Mouse (Mus musculus) embryonic facial prominence, embryonic 11.5 days (tissue): Measurements from ENCODE around the gene Hoxb9. TPM values are rescaled to one million over a fixed set of nuclear protein-coding genes. Genes with fewer than 3 reads are reported as not detected.

Experiments
- ATAC-seq: fragments of 200-750 bp; cut with Nextera tagmentation; replicated peaks from 2 replicates; pipeline ENCODE4 v1.8.0; 2017; ENCODE audit warnings: low read depth; ENCODE audit not compliant: insufficient number of reproducible peaks, low FRiP score, low TSS enrichment
- DNase-seq: peaks from one replicate; pipeline ENCODE4 v3.0.0-alpha.2; 2015; ENCODE audit warnings: low spot score
- H3K27ac ChIP-seq: fragments of 300-500 bp; sonication (generic); replicated peaks from 2 replicates; pipeline ENCODE4 v1.5.1; 2014; ENCODE audit warnings: mild to moderate bottlenecking, low read depth, low read length, control low read depth
- H3K27me3 ChIP-seq: fragments of 300-500 bp; sonication (generic); 2 replicates; pipeline ENCODE4 v1.6.1; 2014; ENCODE audit warnings: mild to moderate bottlenecking, low read length, moderate library complexity, mixed read lengths; ENCODE audit not compliant: control insufficient read depth, insufficient read depth
- H3K36me3 ChIP-seq: fragments of 300-500 bp; sonication (generic); replicated peaks from 2 replicates; pipeline ENCODE4 v1.6.1; 2014; ENCODE audit warnings: low read depth, mild to moderate bottlenecking, low read length, moderate library complexity, mixed read lengths; ENCODE audit not compliant: control insufficient read depth, insufficient read depth
- H3K4me1 ChIP-seq: fragments of 300-500 bp; sonication (generic); 2 replicates; pipeline ENCODE4 v1.6.1; 2014; ENCODE audit warnings: low read length, mixed read lengths; ENCODE audit not compliant: control insufficient read depth, insufficient read depth
- H3K4me2 ChIP-seq: fragments of 300-500 bp; sonication (generic); 2 replicates; pipeline ENCODE4 v1.6.1; 2014; ENCODE audit warnings: low read depth, mild to moderate bottlenecking, control low read depth, low read length, moderate library complexity
- H3K4me3 ChIP-seq: fragments of 300-500 bp; sonication (generic); 2 replicates; pipeline ENCODE4 v1.5.1; 2014; ENCODE audit warnings: low read depth, low read length, control low read depth
- H3K9ac ChIP-seq: fragments of 300-500 bp; sonication (generic); replicated peaks from 2 replicates; pipeline ENCODE4 v1.6.1; 2014; ENCODE audit warnings: mild to moderate bottlenecking, control low read depth, low read length
- H3K9me3 ChIP-seq: fragments of 300-500 bp; sonication (generic); replicated peaks from 2 replicates; pipeline ENCODE4 v1.6.1; 2016; ENCODE audit warnings: mild to moderate bottlenecking, low read length, inconsistent platforms, mixed read lengths; ENCODE audit not compliant: control insufficient read depth
- whole genome bisulfite sequencing: fragments of 180-500 bp; shearing (Covaris S2); extraction: QIAGEN DNeasy Blood & Tissue Kit; methylation state at CpG from one replicate; pipeline ENCODE4 v1.1.7; 2014; 5-methylcytosine and 5-hydroxymethylcytosine counted together
- polyA plus RNA-seq: library from polyadenylated mRNA; unstranded; fragments of >200 nt; fragmentation: Nextera tagmentation; extraction: Ambion mirVana; gene quantifications from 2 replicates; pipeline ENCODE4 v1.2.1, GENCODE M21; 2014

Gene Hoxb9
- polyA plus RNA-seq, 1 experiment from 2014 or later, result 0.38 TPM

GRCm38 (mm10) chr11:96262262-96262830 is 8.9 kb upstream of the Hoxb9 start:
- 5% methylated on average over 6 of the region's 6 CpGs for WGBS
- Histone ChIP-seq H3K4me2 (no peak overlapping the region), H3K9ac (no peak overlapping the region), H3K9me3 (no peaks in the 10 kb centered on the region), H3K27me3 (peaks cover 99% of the 10 kb centered on the region), H3K4me3 (no peak overlapping the region), H3K27ac (no peak overlapping the region), H3K4me1 (no peaks in the 10 kb centered on the region), H3K36me3 (no peaks in the 10 kb centered on the region)
- DNase-seq (no peak), ATAC-seq (no peak)

- Histone ChIP-seq H3K4me1 (no peaks in the 10 kb centered on the region), H3K36me3 (no peaks in the 10 kb centered on the region), H3K9me3 (no peaks in the 10 kb centered on the region), H3K27me3 (peaks cover 96% of the 10 kb centered on the region), H3K9ac (no peak overlapping the region), H3K27ac (no peak overlapping the region), H3K4me2 (no peak overlapping the region), H3K4me3 (no peak overlapping the region)
- no peak for ATAC-seq
- 1% methylated on average over 33 of the region's 33 CpGs for WGBS
- no peak for DNase-seq
These were observed 7.4 kb upstream of the Hoxb9 start for GRCm38 (mm10) chr11:96263636-96264389.

- WGBS, result 1% methylated on average over 8 of the region's 8 CpGs
- Histone ChIP-seq H3K36me3 (no peaks in the 10 kb centered on the region), H3K4me1 (no peaks in the 10 kb centered on the region), H3K27ac (no peak overlapping the region), H3K4me3 (no peak overlapping the region), H3K27me3 (peaks cover 96% of the 10 kb centered on the region), H3K4me2 (no peak overlapping the region), H3K9me3 (no peaks in the 10 kb centered on the region), H3K9ac (no peak overlapping the region)
- ATAC-seq (no peak), DNase-seq (no peak)
These were observed 6.8 kb upstream of the Hoxb9 start for GRCm38 (mm10) chr11:96264390-96265020.

DNA sequence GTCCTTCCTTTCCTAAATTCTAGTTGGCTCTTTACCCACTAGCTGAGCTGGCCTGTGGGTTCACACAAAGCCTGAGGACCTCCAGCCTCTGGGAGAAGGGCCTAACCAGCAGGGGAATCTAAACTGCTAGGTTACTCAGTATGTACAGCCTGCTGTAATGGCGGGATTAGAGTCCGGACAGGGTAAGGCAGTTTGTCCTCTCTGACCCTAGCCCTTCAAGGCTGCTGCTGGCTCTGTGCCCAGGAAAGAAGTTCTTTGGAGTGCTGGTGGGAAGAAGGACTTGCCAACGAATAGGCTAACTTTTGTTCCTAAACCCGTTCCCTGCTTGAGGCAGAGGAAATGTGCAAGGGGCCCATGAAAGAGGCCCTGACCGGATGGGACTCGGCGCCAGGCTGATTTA is 5.3 kb upstream of the Hoxb9 start:
- Histone ChIP-seq H3K4me3 (no peak overlapping the region), H3K9ac (no peak overlapping the region), H3K27me3 (peaks cover 96% of the 10 kb centered on the region), H3K9me3 (no peaks in the 10 kb centered on the region), H3K4me1 (no peaks in the 10 kb centered on the region), H3K36me3 (no peaks in the 10 kb centered on the region), H3K4me2 (no peak overlapping the region), H3K27ac (no peak overlapping the region)
- DNase-seq, result no peak
- WGBS, result under 1% methylated on average over 7 of the region's 7 CpGs
- ATAC-seq, result no peak

DNA sequence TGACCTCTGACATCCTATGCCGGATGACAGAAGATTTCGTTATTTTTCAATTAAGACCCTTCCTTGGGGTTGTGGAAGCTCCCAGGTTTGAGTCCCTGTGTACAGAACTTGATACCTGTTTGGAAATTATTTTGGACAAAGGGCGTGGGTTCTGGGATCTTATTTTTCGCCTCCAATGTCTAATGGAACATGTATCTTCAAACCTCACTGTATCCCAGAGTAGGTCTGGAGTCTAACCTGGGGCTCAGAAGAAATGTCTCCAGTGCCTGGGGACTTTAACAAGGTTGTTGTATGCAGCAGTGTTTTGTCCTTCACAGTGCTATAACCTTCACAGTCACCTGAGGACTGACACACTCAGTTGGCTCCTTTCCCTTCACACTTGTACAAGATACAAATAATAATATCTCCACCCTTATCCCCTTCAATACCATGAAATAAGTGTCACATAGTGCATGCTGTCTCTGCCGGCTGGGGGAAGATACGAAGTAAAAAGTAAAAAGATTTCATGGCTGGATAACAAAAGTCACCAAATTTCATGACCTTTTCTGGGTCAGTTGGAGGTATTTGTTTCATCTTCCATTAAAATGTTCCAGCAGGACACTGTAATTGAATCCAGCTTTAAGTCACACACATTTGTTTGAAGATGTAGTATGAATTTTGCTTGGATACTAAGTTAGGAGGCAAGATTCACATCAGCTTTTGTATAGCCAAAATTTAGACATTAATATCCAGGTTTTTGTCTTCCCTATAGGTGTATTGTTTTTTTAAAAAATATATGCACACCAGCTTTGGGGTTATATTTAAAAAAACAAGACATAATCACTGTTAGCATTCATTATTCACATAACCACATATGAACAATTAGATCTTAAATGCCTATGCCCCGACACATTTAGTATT is 4.0 kb upstream of the Hoxb9 start:
- H3K4me3 ChIP-seq, result no peak overlapping the region
- H3K9me3 ChIP-seq, result no peaks in the 10 kb centered on the region
- no peak overlapping the region for H3K27ac ChIP-seq
- ATAC-seq (no peak), DNase-seq (no peak)
- H3K9ac ChIP-seq, result no peak overlapping the region
- H3K4me1 ChIP-seq, result peaks cover 2% of the 10 kb centered on the region; the same call in 1 of the 2 replicates
- H3K27me3 ChIP-seq, result peaks cover 96% of the 10 kb centered on the region
- WGBS, result 9% methylated on average over 7 of the region's 7 CpGs
- no peak overlapping the region for H3K4me2 ChIP-seq
- no peaks in the 10 kb centered on the region for H3K36me3 ChIP-seq

DNA sequence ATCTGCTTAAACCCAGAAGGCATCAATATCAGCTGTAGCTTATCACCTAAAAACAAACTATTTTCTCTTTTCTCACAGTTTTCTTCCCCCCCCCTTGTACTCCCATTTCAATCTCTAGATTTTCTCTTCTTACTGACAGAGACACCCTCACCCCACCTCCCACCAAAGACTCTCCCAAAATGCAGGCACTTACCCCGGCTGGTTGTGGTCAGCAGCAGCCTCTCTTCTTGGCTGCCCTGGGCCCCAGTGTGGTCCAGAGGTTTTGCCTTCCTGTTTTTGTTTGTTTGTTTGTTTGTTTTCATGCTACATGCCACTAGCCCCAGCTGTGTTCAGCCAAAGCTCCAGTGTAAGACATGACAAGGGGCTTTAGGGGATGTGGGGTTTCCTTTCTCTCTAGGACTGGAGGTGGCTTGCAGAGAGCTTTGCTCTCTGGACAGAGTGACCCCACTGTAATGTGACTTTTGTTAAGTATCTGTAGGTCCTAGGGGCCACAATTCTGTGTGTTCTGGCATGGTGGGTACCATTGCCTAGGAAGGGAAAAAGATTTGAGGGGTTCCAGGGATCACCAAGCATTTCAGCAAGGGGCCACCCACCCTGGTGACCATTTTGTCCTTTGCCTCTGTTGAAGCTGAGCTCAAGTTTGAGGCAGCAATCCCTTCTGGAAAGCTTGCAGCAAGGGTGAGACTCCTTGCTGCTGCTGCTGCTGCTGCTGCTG is 3.1 kb upstream of the Hoxb9 start:
- Histone ChIP-seq H3K36me3 (no peaks in the 10 kb centered on the region), H3K9me3 (no peaks in the 10 kb centered on the region), H3K4me3 (no peak overlapping the region), H3K27ac (no peak overlapping the region), H3K9ac (no peak overlapping the region), H3K4me1 (peaks cover 2% of the 10 kb centered on the region; the same call in 1 of the 2 replicates), H3K27me3 (peaks cover 96% of the 10 kb centered on the region), H3K4me2 (no peak overlapping the region)
- no peak for ATAC-seq
- WGBS, result 8% methylated on average over 1 of the region's 1 CpGs
- DNase-seq, result no peak

DNA sequence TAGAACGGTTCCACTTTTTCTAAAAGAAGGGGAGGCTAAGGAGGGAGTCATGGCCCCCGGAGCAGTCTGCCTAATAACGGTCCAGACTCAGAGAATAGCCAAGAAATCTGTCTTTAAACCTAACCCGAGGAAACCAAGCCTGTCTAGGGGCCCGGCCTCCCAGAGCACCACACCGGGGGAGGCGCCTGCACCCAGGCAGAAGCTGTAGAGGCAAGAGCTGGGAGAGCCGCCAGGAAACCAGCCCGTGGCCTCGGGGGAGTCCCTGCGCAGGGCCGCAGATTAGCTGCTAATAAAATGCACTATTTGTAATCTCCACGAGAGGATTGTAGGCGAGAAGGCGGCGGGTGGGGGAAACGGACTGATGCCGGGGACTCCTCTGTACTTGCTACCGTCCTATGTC is 1.4 kb upstream of the Hoxb9 start:
- Histone ChIP-seq H3K4me1 (peaks cover 2% of the 10 kb centered on the region; the same call in 1 of the 2 replicates), H3K36me3 (no peaks in the 10 kb centered on the region), H3K27me3 (peaks cover 96% of the 10 kb centered on the region), H3K9ac (no peak overlapping the region), H3K4me2 (no peak overlapping the region), H3K4me3 (no peak overlapping the region), H3K27ac (no peak overlapping the region), H3K9me3 (no peaks in the 10 kb centered on the region)
- ATAC-seq (no peak), DNase-seq (no peak)
- under 1% methylated on average over 19 of the region's 19 CpGs for WGBS
